Mouse (Mus musculus) B cell, adult 62 days (primary cell): ENCODE measurements around the gene Gm3727. TPM values are rescaled to one million over a fixed set of nuclear protein-coding genes. Genes with fewer than 3 reads are reported as not detected.

ENCODE experiments used
- total RNA-seq: library from RNA; stranded (reverse); gene quantifications from 4 replicates; pipeline ENCODE4 v1.2.4, GENCODE M21; 2023

The Gm3727 gene
- not detected in 4 replicates for total RNA-seq

DNA sequence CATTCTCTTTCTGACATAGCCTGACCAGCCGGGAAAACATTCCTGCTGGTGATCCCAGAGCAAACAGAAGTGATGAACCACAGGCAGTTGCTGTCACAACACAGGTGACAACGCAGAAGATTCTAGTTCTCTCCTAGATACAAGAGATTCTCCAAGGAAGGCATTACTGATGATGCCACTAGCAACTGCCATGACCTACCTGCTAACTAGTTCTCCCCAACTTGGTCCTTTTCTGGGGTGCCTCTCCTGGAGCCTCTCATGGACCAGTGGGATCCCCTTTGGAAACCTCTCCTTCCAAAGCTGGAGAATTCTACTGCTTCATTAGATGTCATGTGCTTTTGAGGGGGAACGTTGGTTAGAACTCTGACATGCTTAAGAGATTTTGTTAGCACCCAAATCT is at the start of gene Gm3727:
Gene Gm3727, minus strand, starts transcription at position 101 of the 400 bp plus-strand sequence.

Other genes starting within 250 kb of the Gm3727 start
- not detected in 4 replicates for gene Gm10406, start 237.3 kb downstream of the Gm3727 start, total RNA-seq
- gene Gm3685, start 219.7 kb downstream of the Gm3727 start, total RNA-seq: not detected in 4 replicates
- not detected in 4 replicates for gene Gm3696, start 164.1 kb downstream of the Gm3727 start, total RNA-seq
- gene Gm6676, start 139.3 kb downstream of the Gm3727 start, total RNA-seq: not detected in 4 replicates
- 0.40 TPM in 1 of 4 replicates, not detected in the others for gene Gm3512, start 90.2 kb downstream of the Gm3727 start, total RNA-seq
- not detected in 4 replicates for gene Gm16434, start 70.2 kb downstream of the Gm3727 start, total RNA-seq
- 0.50 to 0.64 TPM in 2 of 4 replicates, not detected in the others for gene Gm3739, start 50.3 kb upstream of the Gm3727 start, total RNA-seq
- not detected in 4 replicates for gene Gm5797, start 67.7 kb upstream of the Gm3727 start, total RNA-seq
- not detected in 4 replicates for gene Gm8374, start 100.4 kb upstream of the Gm3727 start, total RNA-seq
- not detected in 4 replicates for gene Gm3755, start 186.2 kb upstream of the Gm3727 start, total RNA-seq
- gene Gm3752, start 219.0 kb upstream of the Gm3727 start, total RNA-seq: not detected in 4 replicates